Comparison of ENCODE assay signal across 8 mouse cellular contexts in the genomic region with DNA sequence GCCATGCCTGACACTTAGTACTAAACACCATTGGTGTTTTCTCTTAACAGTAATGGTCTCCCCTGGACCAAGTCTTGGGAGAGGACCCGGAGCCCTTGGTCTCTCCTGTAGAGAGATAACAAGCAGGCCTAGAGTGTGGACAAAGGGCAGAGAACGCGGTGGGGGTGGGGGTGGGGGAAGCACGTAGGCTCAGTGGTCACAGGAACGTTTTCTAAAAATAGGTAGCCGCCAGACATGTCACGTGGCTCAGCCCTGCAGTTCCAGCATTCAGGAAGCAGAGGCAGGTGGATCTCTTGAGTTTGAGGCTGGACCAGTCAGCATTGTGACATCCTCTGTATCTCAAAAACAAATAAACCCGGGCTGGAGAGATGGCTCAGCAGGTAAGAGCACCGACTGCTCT. TPM values are rescaled to one million over a fixed set of nuclear protein-coding genes. Genes with fewer than 3 reads are reported as not detected.
A peak's percentile ranks its signal among the peaks of the same experiment; 100 is the strongest.
DNase-seq lines count a peak whose midpoint lies in the region; ATAC-seq and TF ChIP-seq lines count a peak whose summit lies in the region.

No protein-coding gene starts in this region.

- peak overlapping the region; percentile 77 for H3K4me3 ChIP-seq in heart, postnatal 0 days (ENCODE audit: low read depth, low read length)
- H3K4me3 ChIP-seq in hindbrain, embryonic 11.5 days (ENCODE audit: low read depth, low read length) = peak overlapping the region; percentile 88
- H3K4me3 ChIP-seq in midbrain, embryonic 12.5 days = peak overlapping the region; percentile 91

- TF ChIP-seq CTCF in heart, postnatal 0 days (IDR thresholded peaks at IDR 0.05; ENCODE audit: low read depth) = no peak

- H3K4me1 ChIP-seq in heart, postnatal 0 days (ENCODE audit: control insufficient read depth, insufficient read depth) = peaks cover 10% of the 10 kb centered on the region
- no peaks in the 10 kb centered on the region for H3K4me1 ChIP-seq in hindbrain, embryonic 11.5 days (replicated peaks; ENCODE audit: control insufficient read depth, insufficient read depth, low read length)
- H3K4me1 ChIP-seq in midbrain, embryonic 12.5 days = peaks cover 24% of the 10 kb centered on the region

- peak; percentile 40 for DNase-seq in heart, postnatal 0 days (ENCODE audit: low spot score)
- no peak for DNase-seq in heart, postnatal 14 days
- DNase-seq in MN1 (ENCODE audit: low spot score) = peak; percentile 48
- DNase-seq in hindbrain, embryonic 11.5 days (ENCODE audit: low spot score) = no peak
- DNase-seq in layer of hippocampus, adult 9-11 months = no peak
- DNase-seq in adrenal gland, postnatal 4 days (ENCODE audit: low spot score in 2 of 2) = no peak
- no peak for DNase-seq in gastrocnemius, adult 18-20 months (ENCODE audit: low spot score)

- H3K36me3 ChIP-seq in heart, postnatal 0 days (replicated peaks; ENCODE audit: control insufficient read depth, insufficient read depth, low read length) = no peaks in the 10 kb centered on the region
- no peaks in the 10 kb centered on the region for H3K36me3 ChIP-seq in hindbrain, embryonic 11.5 days (ENCODE audit: control insufficient read depth, insufficient read depth, low read length)
- no peaks in the 10 kb centered on the region for H3K36me3 ChIP-seq in midbrain, embryonic 12.5 days

- no peaks in the 10 kb centered on the region for H3K27me3 ChIP-seq in heart, postnatal 0 days (ENCODE audit: control insufficient read depth, insufficient read depth, low read length)
- H3K27me3 ChIP-seq in hindbrain, embryonic 11.5 days (ENCODE audit: control insufficient read depth, insufficient read depth, low read length) = no peaks in the 10 kb centered on the region
- no peaks in the 10 kb centered on the region for H3K27me3 ChIP-seq in midbrain, embryonic 12.5 days

- WGBS in heart, postnatal 0 days = 28% methylated on average over 9 of the region's 9 CpGs
- 59% methylated on average over 9 of the region's 9 CpGs for WGBS in hindbrain, embryonic 11.5 days
- WGBS in midbrain, embryonic 12.5 days = 56% methylated on average over 9 of the region's 9 CpGs

- H3K4me2 ChIP-seq in heart, postnatal 0 days (ENCODE audit: low read depth, low read length) = peak overlapping the region; percentile 76
- peak overlapping the region; percentile 74 for H3K4me2 ChIP-seq in hindbrain, embryonic 11.5 days (replicated peaks; ENCODE audit: low read depth, low read length)
- peak overlapping the region; percentile 82 for H3K4me2 ChIP-seq in midbrain, embryonic 12.5 days (replicated peaks)

- peak overlapping the region; percentile 76; the same call in 1 of the 2 replicates for H3K9ac ChIP-seq in heart, postnatal 0 days (replicated peaks; ENCODE audit: low read depth, low read length)
- H3K9ac ChIP-seq in hindbrain, embryonic 11.5 days (ENCODE audit: low read depth, low read length) = peak overlapping the region; percentile 78
- peak overlapping the region; percentile 93 for H3K9ac ChIP-seq in midbrain, embryonic 12.5 days (replicated peaks)

- intact Hi-C loops in heart, postnatal 14 days (cut with DNase I) = no loop called here

- H3K27ac ChIP-seq in heart, postnatal 0 days (ENCODE audit: low read depth) = peak overlapping the region; percentile 89
- H3K27ac ChIP-seq in hindbrain, embryonic 11.5 days (ENCODE audit: low read depth, low read length) = peak overlapping the region; percentile 91; the same call in 1 of the 2 replicates
- H3K27ac ChIP-seq in midbrain, embryonic 12.5 days (replicated peaks) = peak overlapping the region; percentile 98

- no peak for TF ChIP-seq EP300 in heart, postnatal 0 days (IDR thresholded peaks at IDR 0.05; ENCODE audit: low read depth)

- H3K9me3 ChIP-seq in heart, postnatal 0 days (replicated peaks; ENCODE audit: control insufficient read depth, low read length) = no peaks in the 10 kb centered on the region
- H3K9me3 ChIP-seq in hindbrain, embryonic 11.5 days (ENCODE audit: control insufficient read depth, low read length) = no peaks in the 10 kb centered on the region
- no peaks in the 10 kb centered on the region for H3K9me3 ChIP-seq in midbrain, embryonic 12.5 days

- no peak for ATAC-seq in heart, postnatal 0 days (ENCODE audit: insufficient read depth, low read depth)
- no peak for ATAC-seq in hindbrain, embryonic 11.5 days (ENCODE audit: low FRiP score)
- no peak for ATAC-seq in midbrain, embryonic 12.5 days (ENCODE audit: low FRiP score, low read depth)

RNA-seq across cellular contexts. Expression of a gene that starts 1.2 kb away (rescaled TPM):
- 121 and 140 TPM in 2 replicates for total RNA-seq in heart, postnatal 0 days (2014; rRNA removed; ENCODE audit: low replicate concordance)
- 140 and 141 TPM in 2 replicates for polyA plus RNA-seq in heart, postnatal 0 days (2015; fragmentation: Nextera tagmentation; extraction: Ambion mirVana)
- total RNA-seq in heart, postnatal 14 days (2021) = 10 to 100 TPM; 79.3 to 80.6 TPM
- polyA plus RNA-seq in hindbrain, embryonic 11.5 days (2014; fragmentation: Nextera tagmentation; extraction: Ambion mirVana) = 457 and 469 TPM in 2 replicates
- polyA plus RNA-seq in midbrain, embryonic 12.5 days (2016; fragmentation: Nextera tagmentation; extraction: Ambion mirVana) = 404 and 405 TPM in 2 replicates
- total RNA-seq in adrenal gland, postnatal 4 days (2021) = 100 to 1,000 TPM; 149 to 156 TPM
- total RNA-seq in gastrocnemius, adult 18-20 months (2021) = 10 to 100 TPM; 29.3 to 32.6 TPM

Comparison
In these comparisons a context has a peak if more than half of its experiments do, and no peak if none do; other contexts are left out.
1. DNase-seq: peak in heart, postnatal 0 days (single experiment) and MN1 (single experiment); none in heart, postnatal 14 days (0 of 2), hindbrain, embryonic 11.5 days (single experiment), layer of hippocampus, adult 9-11 months (single experiment), adrenal gland, postnatal 4 days (0 of 2) and gastrocnemius, adult 18-20 months (single experiment).
2. Peak in every context shown above with its lines, with median percentiles within 50 percentile points of each other: H3K27ac ChIP-seq, H3K4me2 ChIP-seq, H3K4me3 ChIP-seq and H3K9ac ChIP-seq.